Mouse (Mus musculus) liver, embryonic 12.5 days (tissue): Measurements from ENCODE around the gene Sipa1l1. TPM values are rescaled to one million over a fixed set of nuclear protein-coding genes. Genes with fewer than 3 reads are reported as not detected.
"Not testable (repeated sequence)": the region's sequence is repeated elsewhere in the genome, so short reads cannot be mapped to it uniquely, and the experiment has no call there.

Source experiments
- ATAC-seq: fragments of 200-750 bp; cut with Nextera tagmentation; 2 replicates; pipeline ENCODE4 v1.8.0; 2017; ENCODE audit warnings: moderate number of reproducible peaks, mild to moderate bottlenecking, moderate library complexity
- H3K27ac ChIP-seq: fragments of 300-500 bp; sonication (generic); 2 replicates; pipeline ENCODE4 v1.5.1; 2016; ENCODE audit warnings: mild to moderate bottlenecking
- H3K27me3 ChIP-seq: fragments of 300-500 bp; sonication (generic); replicated peaks from 2 replicates; pipeline ENCODE4 v1.6.1; 2016; ENCODE audit warnings: mild to moderate bottlenecking, moderate library complexity
- H3K36me3 ChIP-seq: fragments of 300-500 bp; sonication (generic); 2 replicates; pipeline ENCODE4 v1.6.1; 2016; ENCODE audit warnings: mild to moderate bottlenecking, moderate library complexity
- H3K4me1 ChIP-seq: fragments of 300-500 bp; sonication (generic); 2 replicates; pipeline ENCODE4 v1.6.1; 2016
- H3K4me2 ChIP-seq: fragments of 300-500 bp; sonication (generic); 2 replicates; pipeline ENCODE4 v1.6.1; 2016; ENCODE audit warnings: mild to moderate bottlenecking, moderate library complexity
- H3K4me3 ChIP-seq: fragments of 300-500 bp; sonication (generic); 2 replicates; pipeline ENCODE4 v1.5.1; 2016; ENCODE audit warnings: mild to moderate bottlenecking, moderate library complexity
- H3K9ac ChIP-seq: fragments of 300-500 bp; sonication (generic); 2 replicates; pipeline ENCODE4 v1.6.1; 2016; ENCODE audit warnings: mild to moderate bottlenecking, moderate library complexity
- H3K9me3 ChIP-seq: fragments of 300-500 bp; sonication (generic); replicated peaks from 2 replicates; pipeline ENCODE4 v1.6.1; 2016; ENCODE audit warnings: mild to moderate bottlenecking, moderate library complexity
- WGBS: fragments of 180-500 bp; shearing (Covaris S2); methylation state at CpG from one replicate; pipeline ENCODE4 v1.1.7; 2016; ENCODE audit not compliant: insufficient replicate concordance; 5-methylcytosine and 5-hydroxymethylcytosine counted together
- polyA plus RNA-seq: library from polyadenylated mRNA; unstranded; fragments of >200 nt; fragmentation: Nextera tagmentation; extraction: Ambion mirVana; gene quantifications from 2 replicates; pipeline ENCODE4 v1.2.1, GENCODE M21; 2016

Gene Sipa1l1
- polyA plus RNA-seq, 1 experiment from 2014 or later, result 10.6 TPM

- ATAC-seq, result no peak
- Histone ChIP-seq H3K9me3 (no peaks in the 10 kb centered on the region; the same call in 1 of the 2 replicates), H3K4me1 (0 out of 2 replicates have a peak, but pooled peaks cover 3% of the 10 kb centered on the region), H3K9ac (no peak overlapping the region), H3K4me2 (no peak overlapping the region), H3K36me3 (no peaks in the 10 kb centered on the region), H3K27me3 (peaks cover 17% of the 10 kb centered on the region; the same call in 1 of the 2 replicates), H3K27ac (no peak overlapping the region), H3K4me3 (no peak overlapping the region)
- WGBS, result 38% methylated on average over 3 of the region's 3 CpGs
Observed at GRCm38 (mm10) chr12:82479393-82479792, 310.3 kb downstream of the Sipa1l1 start.

DNA sequence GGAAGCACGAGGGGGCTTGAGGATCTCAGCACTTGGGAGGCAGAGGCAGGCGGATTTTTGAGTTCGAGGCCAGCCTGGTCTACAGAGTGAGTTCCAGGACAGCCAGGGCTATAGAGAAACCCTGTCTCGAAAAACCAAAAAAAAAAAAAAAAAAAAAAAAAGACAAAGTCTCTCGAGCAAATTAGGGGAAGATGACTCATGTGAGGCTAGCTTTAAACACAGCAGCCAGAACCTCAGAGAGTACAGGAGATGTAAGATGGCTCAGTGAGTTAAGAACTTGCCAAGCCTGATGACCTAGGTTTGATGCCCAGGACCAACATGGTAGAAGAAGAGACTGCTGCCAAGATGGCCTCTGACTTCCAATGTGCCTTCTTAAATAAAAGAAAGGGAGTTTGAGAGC is 311.3 kb downstream of the Sipa1l1 start:
- not testable (repeated sequence) for H3K4me2 ChIP-seq, H3K9me3 ChIP-seq, H3K4me1 ChIP-seq, H3K36me3 ChIP-seq, H3K4me3 ChIP-seq, H3K27ac ChIP-seq, ATAC-seq, H3K9ac ChIP-seq
- peaks cover 17% of the 10 kb centered on the region; the same call in 1 of the 2 replicates for H3K27me3 ChIP-seq
- whole genome bisulfite sequencing, result 42% methylated on average over 5 of the region's 5 CpGs

- H3K9me3 ChIP-seq, result no peaks in the 10 kb centered on the region; the same call in 1 of the 2 replicates
- H3K4me3 ChIP-seq, result no peak overlapping the region
- H3K27ac ChIP-seq, result no peak overlapping the region
- H3K36me3 ChIP-seq, result no peaks in the 10 kb centered on the region
- no peaks in the 10 kb centered on the region for H3K27me3 ChIP-seq
- no peak overlapping the region for H3K4me2 ChIP-seq
- WGBS, result 37% methylated on average over 2 of the region's 2 CpGs
- H3K9ac ChIP-seq, result no peak overlapping the region
- no peak for ATAC-seq
- H3K4me1 ChIP-seq, result no peaks in the 10 kb centered on the region; the same call in 1 of the 2 replicates
Observed at GRCm38 (mm10) chr12:82485466-82485865, 316.3 kb downstream of the Sipa1l1 start.

GRCm38 (mm10) chr12:82486829-82487560 is 317.9 kb downstream of the Sipa1l1 start:
- 37% methylated on average over 6 of the region's 6 CpGs for WGBS
- Histone ChIP-seq H3K27me3 (no peaks in the 10 kb centered on the region), H3K27ac (peak overlapping the region; percentile 45; the same call in 1 of the 2 replicates), H3K36me3 (no peaks in the 10 kb centered on the region), H3K9me3 (no peaks in the 10 kb centered on the region; the same call in 1 of the 2 replicates), H3K4me2 (no peak overlapping the region), H3K9ac (no peak overlapping the region), H3K4me1 (no peaks in the 10 kb centered on the region; the same call in 1 of the 2 replicates), H3K4me3 (no peak overlapping the region)
- 0 out of 2 replicates have a peak, but pooled peaks have one; percentile 32 for ATAC-seq

- WGBS, result 38% methylated on average over 4 of the region's 4 CpGs
- H3K4me2 ChIP-seq, result no peak overlapping the region
- no peaks in the 10 kb centered on the region; the same call in 1 of the 2 replicates for H3K4me1 ChIP-seq
- peak; percentile 35; the same call in 1 of the 2 replicates for ATAC-seq
- no peaks in the 10 kb centered on the region; the same call in 1 of the 2 replicates for H3K9me3 ChIP-seq
- H3K9ac ChIP-seq, result no peak overlapping the region
- no peak overlapping the region for H3K4me3 ChIP-seq
- H3K36me3 ChIP-seq, result no peaks in the 10 kb centered on the region
- H3K27me3 ChIP-seq, result no peaks in the 10 kb centered on the region
- no peak overlapping the region for H3K27ac ChIP-seq
Observed at GRCm38 (mm10) chr12:82489093-82489492, 320.0 kb downstream of the Sipa1l1 start.

GRCm38 (mm10) chr12:82489621-82490020 is 320.5 kb downstream of the Sipa1l1 start:
- no peak for ATAC-seq
- Histone ChIP-seq H3K36me3 (no peaks in the 10 kb centered on the region), H3K9ac (no peak overlapping the region), H3K27ac (no peak overlapping the region), H3K27me3 (no peaks in the 10 kb centered on the region), H3K4me3 (no peak overlapping the region), H3K9me3 (no peaks in the 10 kb centered on the region; the same call in 1 of the 2 replicates), H3K4me2 (no peak overlapping the region), H3K4me1 (no peaks in the 10 kb centered on the region; the same call in 1 of the 2 replicates)
- 37% methylated on average over 7 of the region's 7 CpGs for WGBS

DNA sequence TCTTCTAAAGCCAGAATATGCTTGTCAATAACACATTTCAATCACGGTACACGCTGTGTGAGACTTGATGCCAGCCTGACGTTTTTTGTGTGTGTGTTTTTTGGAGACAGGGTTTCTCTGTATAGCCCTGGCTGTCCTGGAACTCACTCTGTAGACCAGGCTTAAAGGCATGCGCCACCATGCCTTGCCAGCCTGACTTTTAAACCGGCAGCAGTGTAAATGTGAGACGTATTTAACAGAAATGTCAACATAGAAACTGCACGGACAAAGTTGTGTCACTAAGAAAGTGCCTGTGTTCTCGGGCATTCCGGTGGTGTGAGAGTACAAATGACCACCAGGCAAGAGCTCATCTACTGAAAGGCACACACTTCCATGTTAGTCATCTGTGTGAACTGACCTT is 323.3 kb downstream of the Sipa1l1 start:
- Histone ChIP-seq H3K27ac (no peak overlapping the region), H3K9ac (no peak overlapping the region), H3K36me3 (no peaks in the 10 kb centered on the region), H3K27me3 (no peaks in the 10 kb centered on the region), H3K4me3 (no peak overlapping the region), H3K9me3 (no peaks in the 10 kb centered on the region), H3K4me1 (no peaks in the 10 kb centered on the region; the same call in 1 of the 2 replicates), H3K4me2 (no peak overlapping the region)
- ATAC-seq, result no peak
- WGBS, result 73% methylated on average over 9 of the region's 9 CpGs

- H3K4me3 ChIP-seq, H3K36me3 ChIP-seq, H3K9ac ChIP-seq, H3K9me3 ChIP-seq, H3K4me2 ChIP-seq, H3K27ac ChIP-seq, H3K4me1 ChIP-seq, H3K27me3 ChIP-seq: not testable (repeated sequence)
- peak; percentile 62 for ATAC-seq
- WGBS, result 29% methylated on average over 1 of the region's 1 CpGs
Observed at GRCm38 (mm10) chr12:82493260-82493659, 324.1 kb downstream of the Sipa1l1 start.

GRCm38 (mm10) chr12:82495936-82496335 is 326.8 kb downstream of the Sipa1l1 start:
- Histone ChIP-seq H3K4me1 (no peaks in the 10 kb centered on the region), H3K27me3 (no peaks in the 10 kb centered on the region), H3K9me3 (no peaks in the 10 kb centered on the region), H3K36me3 (no peaks in the 10 kb centered on the region), H3K4me2 (no peak overlapping the region), H3K9ac (no peak overlapping the region), H3K4me3 (no peak overlapping the region), H3K27ac (no peak overlapping the region)
- WGBS, result 62% methylated on average over 4 of the region's 4 CpGs
- ATAC-seq, result no peak

- no peaks in the 10 kb centered on the region for H3K27me3 ChIP-seq
- H3K4me3 ChIP-seq, result no peak overlapping the region
- no peaks in the 10 kb centered on the region for H3K36me3 ChIP-seq
- H3K9ac ChIP-seq, result no peak overlapping the region
- no peak for ATAC-seq
- H3K27ac ChIP-seq, result no peak overlapping the region
- no peaks in the 10 kb centered on the region for H3K4me1 ChIP-seq
- H3K9me3 ChIP-seq, result no peaks in the 10 kb centered on the region
- no peak overlapping the region for H3K4me2 ChIP-seq
- WGBS, result 47% methylated on average over 11 of the region's 11 CpGs
Observed at GRCm38 (mm10) chr12:82497866-82498631, 328.9 kb downstream of the Sipa1l1 start.

GRCm38 (mm10) chr12:82498701-82499100 is 329.6 kb downstream of the Sipa1l1 start:
- Histone ChIP-seq H3K9ac (no peak overlapping the region), H3K27ac (no peak overlapping the region), H3K4me1 (no peaks in the 10 kb centered on the region), H3K4me3 (no peak overlapping the region), H3K9me3 (no peaks in the 10 kb centered on the region), H3K27me3 (no peaks in the 10 kb centered on the region), H3K4me2 (no peak overlapping the region), H3K36me3 (no peaks in the 10 kb centered on the region)
- no peak for ATAC-seq
- 71% methylated on average over 4 of the region's 4 CpGs for WGBS

- no peak overlapping the region for H3K9ac ChIP-seq
- H3K4me2 ChIP-seq, result no peak overlapping the region
- H3K36me3 ChIP-seq, result no peaks in the 10 kb centered on the region
- no peaks in the 10 kb centered on the region for H3K9me3 ChIP-seq
- WGBS, result 70% methylated on average over 5 of the region's 5 CpGs
- H3K27me3 ChIP-seq, result no peaks in the 10 kb centered on the region
- no peak overlapping the region for H3K4me3 ChIP-seq
- no peak for ATAC-seq
- H3K27ac ChIP-seq, result no peak overlapping the region
- no peaks in the 10 kb centered on the region for H3K4me1 ChIP-seq
Observed at GRCm38 (mm10) chr12:82499731-82500130, 330.6 kb downstream of the Sipa1l1 start.
